Mouse (Mus musculus) frontal cortex, postnatal 25 days (tissue): ENCODE results near the gene Sstr3.

Experiments used
- DNase-seq, 2 experiments: peaks; one replicate each; pipeline ENCODE4 v3.0.0; 2022; ENCODE audit warnings: low spot score in 2 of 2

The Sstr3 gene

DNA sequence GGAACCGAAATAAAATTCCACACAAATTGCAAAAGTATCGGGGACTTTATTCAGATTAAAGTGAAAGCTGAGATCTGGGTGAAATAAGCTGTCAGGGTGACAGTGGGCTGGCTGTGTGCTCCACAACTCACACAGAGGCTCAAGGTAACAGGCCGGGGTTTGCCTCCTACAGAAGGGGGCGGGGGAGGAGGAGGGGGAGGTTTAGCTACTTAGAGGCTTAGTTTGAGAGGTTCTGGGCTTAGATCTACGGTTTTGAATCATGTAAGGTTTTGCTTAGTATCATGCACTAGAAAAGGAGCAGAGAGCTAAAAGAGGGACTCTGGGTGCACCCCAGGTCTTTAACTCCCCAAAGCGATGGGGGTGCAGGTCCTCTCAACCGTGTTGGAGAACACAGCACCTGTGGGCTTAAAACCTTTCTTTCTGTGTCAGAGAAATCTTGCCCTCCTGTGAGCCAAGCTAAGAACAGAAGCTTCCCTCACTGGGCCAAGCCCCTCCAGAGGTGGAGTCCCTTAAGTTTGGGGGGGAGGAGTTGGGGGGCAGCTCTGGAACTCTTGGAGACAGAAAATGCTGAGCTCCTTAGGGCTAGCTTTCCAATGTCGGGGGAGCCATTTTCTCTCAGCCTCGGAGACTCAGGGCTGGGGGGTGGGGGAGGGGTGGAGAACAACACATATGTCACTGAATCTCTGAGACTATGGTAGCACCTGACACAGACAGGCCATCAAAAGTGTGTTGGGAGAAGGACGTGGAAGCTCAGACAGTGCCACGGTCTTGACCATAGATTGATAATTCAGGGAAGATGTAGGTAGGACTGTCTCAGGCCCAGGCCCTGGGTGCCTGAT is 14.9 kb upstream of the Sstr3 start:
- DNase-seq = no peak

DNA sequence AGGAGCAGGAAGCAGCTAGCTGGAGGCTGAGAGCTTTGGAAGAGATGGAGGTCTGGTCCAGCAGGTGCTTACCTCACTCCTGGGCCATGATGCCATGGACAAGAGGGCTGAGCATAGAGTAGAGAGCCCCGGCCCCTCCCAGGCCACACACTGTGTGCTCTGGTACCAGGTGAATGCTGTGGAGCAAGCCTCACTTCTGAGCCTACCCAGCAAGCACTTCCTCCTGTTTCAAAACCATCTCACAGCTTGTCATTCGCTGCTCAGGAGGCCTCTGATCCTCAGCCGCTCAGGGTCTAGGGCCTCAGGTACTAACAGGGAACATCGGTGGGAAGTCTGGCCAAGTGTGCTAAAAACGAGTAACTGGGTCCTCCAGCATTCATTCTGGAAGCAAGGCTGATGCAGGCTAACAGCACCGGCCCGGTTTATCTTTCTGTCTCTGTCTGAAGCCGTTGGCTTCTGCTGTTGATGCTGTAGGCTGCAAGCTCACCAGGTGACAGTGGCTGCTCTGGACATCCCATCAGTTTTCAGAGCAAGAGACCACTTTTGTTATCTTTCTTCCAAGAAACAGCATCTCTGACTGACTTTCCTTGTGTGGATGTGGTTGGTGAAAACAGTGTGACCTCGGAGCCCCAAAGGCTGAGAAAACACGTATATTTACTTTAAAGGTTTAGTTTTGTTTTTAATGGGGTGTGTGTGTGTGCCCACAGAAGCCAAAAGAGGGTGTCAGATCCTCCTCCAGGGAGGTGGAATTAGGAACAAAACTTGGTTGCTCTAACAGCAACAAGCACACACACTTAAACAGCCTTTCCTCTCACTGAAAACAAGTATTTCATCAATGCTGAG is 13.4 kb upstream of the Sstr3 start:
- no peak for DNase-seq

DNA sequence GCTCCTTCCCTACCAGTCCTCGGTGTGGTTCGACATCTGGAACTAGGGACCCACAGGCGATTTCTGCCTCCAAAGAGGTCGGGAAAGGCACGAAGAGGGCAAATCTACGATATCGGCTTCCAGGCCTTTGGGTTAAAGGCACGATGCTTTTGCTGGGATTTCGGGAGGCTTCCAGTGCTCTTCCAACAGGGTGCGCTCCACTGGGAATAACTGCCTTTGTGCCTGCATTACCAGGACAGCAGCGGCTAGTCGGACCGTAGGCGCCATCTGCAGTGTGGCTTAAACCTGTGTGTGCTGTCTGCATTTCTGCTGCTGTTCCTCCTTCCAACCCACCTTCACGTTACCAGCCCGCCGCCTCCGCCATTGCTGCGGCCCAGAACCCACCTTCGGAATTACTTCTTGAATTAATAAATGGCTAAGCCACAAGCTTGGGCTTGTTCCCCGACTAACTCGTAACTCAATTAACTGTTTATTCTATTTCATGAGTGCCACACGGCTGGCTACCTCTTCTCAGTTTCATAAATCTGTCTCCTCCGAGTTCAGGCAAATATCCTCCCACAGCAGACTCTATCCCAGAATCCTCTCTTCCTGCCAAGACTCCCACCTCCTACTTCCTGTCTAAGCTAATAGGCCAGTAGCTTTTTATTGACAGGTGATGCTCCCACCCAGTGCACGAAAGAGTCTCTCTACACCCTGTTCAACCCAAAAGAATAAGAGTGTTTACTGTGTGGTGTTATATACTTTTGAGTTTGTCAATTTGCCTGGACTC is 10.2 kb upstream of the Sstr3 start:
- DNase-seq = no peak

DNA sequence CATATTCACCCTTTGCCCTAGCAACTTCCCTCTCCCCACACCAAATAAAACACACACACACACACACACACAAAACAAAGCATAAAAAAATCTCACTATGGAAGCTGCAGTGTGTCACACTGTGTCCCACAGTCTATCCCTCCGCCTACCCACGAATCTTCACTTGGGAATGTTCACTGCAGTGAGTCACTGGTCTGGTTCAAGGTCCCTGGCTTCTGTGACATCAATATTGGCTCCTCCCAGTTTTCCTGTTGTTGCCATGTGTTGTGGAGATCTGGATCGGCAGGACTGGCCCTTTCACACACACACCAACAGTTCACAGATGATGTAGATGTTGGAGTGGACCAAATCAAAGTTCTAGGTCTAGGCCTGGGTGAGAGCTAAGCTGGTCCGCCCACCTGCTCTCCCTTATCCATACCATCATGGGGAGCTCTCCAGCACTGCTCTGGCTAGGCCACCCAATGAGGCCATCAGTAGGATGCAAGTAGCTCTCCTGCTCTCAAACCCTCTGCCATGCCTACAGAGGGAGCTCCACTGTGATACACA is 4.8 kb upstream of the Sstr3 start:
- DNase-seq = no peak

DNA sequence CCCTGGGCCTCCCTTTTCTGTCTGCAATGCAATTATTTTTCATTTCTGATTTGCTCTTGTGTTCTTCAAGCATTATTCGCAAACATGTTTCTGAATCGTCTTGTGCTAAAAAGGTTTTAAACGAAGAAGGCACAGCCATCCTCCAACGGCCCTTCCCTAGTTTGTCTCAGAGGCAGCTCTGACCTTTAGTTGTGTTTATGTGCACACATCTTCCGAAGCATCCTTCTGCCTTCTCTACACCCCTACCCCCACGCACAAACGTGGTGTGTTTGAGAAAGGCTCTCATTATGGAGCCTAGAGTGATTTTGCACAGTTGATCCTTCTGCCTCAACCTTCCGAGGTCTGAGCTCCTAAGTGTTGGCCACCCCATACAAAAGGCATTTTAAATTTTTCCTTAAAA is 4.2 kb upstream of the Sstr3 start:
- no peak for DNase-seq

DNA sequence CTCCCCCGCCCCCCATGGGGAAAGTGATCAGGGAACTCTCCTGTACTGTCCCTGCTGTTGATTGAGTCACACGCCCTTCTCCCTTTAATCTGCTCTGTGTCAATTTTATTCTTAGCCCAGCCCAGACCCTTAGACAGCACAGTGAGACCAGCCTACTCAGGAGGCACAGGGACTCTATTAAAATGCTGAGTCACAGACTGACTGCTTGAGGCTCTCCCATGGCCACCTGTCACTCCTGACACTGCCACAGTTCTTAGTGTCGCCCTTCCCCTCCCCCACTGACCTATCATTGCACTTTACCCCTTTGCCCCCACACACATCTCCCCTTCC is 3.8 kb upstream of the Sstr3 start:
- DNase-seq = no peak

DNA sequence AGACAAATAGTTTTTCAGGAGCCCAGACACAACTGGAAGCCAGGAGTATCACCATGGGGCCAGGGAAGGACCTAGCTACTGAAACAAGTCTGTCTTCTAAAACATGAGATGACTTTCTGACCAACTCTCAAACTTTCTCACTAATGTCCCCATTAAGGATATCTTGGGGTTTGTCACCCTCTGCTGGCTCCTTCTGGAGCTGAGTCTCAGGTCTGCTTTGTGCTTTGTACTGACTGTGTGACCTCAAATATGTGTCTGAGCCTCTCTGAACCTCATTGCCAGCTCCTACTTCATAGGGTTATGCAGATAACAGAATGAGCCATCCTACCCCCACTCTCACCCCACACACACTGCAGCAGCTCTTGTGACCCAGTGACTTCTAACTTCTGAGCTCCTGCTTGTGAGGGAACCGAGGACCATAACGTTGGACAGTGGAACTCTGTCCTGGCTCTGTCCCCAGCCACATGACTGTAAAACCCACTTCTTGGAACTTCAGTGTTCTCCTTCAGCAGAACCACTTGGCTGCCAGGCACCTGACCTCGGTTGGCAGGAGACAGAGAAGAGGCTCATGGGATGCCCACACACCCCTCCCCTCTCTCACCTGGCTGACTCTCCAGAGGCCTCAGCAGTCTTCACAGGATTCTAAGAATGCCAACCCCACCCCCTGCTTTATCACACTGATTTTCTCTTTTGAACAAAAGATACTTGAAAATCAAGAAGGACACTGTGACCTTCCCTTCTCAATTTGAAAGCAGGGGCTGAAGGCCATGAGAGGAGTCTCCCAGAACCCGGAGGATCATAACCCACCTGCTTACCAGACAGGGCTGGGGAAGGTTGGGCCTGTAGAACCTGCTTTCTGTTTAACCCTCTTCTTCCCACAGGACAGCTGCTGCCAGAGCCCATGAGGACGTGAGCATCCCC is 3.2 kb upstream of the Sstr3 start:
- DNase-seq = no peak

DNA sequence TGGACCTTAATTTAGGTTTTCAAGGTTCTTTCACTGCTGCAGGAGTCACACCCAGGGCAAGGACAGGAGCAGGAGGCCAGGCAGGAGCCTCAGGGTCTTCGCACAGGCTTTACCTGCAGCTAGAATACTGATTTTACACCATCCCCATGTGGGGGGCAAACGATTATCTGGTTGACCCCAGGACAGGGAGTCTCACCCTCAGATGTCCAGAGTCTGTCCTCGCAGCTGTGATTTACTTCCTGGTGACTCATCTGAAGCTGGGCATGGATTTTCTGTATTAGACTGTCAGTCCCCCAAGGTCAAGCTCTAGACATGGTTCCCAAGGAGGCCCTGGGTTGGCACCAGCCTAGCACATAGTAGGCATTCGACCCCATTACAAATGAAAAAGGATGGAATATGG is 1.6 kb upstream of the Sstr3 start:
- DNase-seq = no peak

DNA sequence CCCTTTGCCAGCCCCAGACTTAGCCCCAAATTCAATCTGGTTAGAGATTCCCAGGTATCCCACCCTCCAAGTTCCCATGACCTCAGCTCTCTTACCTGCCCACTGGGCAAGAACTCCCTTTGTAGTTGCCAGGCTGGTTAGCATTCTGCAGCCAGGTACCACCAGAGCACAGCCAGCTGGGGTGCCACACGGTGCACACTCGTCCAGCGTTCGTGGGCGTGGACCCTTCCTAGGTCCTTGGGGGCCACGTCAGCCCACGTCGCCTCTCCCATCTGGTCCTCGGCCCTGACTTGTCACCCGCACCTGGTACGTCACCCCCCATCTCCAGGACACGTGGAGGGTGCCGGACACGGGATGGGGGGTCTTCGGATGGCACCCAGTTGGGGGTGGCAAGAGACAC is 444 bp downstream of the Sstr3 start:
- no peak for DNase-seq

DNA sequence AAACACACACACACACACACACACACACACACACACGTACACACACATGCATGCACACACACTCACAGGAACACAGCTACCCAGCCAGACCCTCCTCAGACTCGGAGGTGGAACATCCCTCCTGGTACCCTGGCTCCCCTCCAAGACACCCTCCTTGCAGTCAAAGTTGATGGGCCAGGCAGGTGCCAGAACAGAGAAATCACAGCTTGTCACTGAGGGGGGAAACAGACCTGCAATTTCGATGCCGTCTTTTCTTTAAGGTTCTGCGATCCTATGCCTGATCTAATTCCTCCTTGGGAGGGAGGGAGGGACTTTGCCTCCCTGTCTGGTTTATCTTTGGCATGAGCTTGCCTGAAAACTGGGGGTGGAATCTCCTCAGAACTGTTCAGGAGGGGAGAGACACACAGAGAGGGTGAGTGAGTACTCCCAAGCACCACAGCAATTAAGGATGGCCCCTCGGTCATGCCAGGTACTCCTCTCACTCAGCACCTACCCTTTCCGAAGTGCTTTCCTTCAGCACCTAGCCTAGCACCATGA is 1.6 kb downstream of the Sstr3 start:
- DNase-seq = no peak

DNA sequence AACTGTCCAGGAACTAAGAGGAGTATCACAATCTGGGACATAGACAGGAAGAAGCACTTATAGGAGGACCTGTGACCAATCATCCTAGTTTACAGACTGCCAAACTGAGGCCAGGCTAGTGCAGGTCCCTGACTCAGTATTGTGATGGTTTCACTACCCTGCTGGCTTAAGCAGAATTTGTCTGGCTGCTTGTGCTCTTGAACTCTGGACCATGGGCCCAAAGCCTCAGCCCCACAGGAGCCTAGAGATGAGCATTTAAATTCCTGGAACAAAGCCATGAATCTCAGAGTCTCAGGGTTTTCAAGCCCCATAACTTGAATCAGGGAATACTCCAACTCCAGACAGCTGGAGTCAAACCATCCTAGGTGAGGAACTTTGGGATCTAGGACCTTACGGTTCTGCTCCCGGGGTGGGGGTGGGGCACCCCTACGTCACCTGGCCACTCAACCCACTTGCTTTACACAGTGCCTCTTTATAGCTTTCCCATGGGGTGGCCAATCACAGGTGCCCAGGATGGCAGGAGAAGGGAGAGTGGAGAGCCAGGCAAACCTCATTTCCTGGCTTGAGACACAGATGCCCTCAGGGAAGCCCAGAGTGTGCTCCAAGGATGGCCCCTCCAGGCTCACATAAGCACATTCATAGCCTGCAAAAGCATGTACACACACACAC is 2.3 kb downstream of the Sstr3 start:
- no peak for DNase-seq

DNA sequence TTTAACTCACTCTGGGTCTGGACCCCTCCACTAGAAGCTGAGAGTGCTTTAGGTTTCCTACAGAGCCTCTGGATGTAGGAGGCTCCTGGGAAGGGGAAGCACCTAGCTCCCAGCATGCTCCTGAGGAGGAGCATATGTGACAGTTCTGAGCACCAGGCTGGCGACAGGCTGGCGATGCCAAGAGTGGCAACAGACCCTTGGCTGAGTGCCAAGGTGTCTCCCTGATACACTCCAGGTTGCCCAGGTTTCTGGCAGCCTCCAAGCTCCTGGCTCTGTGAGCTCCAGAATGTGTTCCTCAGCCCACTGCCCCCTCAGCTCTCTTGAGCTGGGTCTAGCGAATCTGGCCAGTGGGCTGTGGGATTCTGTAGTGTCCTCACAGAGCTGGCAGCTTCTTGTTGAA is 2.9 kb downstream of the Sstr3 start:
- no peak for DNase-seq

DNA sequence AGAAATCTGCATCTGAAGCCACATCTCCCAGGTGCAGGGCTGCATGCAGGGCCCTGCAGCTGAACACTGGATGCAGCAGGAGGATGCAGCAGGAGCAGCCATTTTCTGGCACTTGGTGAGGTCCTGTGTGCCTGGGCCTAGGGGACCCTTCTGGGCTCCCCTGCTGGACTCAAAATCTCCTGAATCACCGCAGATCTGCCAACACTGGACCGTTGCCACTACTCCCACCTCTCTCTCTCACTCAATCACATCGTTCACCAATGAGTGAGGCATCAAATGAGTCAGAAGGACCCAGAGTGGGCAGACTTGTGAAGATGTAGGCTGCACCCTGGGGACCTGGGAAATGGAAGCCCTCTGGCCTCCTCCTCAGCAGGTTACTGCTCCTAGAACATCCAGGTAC is 3.4 kb downstream of the Sstr3 start:
- no peak for DNase-seq

DNA sequence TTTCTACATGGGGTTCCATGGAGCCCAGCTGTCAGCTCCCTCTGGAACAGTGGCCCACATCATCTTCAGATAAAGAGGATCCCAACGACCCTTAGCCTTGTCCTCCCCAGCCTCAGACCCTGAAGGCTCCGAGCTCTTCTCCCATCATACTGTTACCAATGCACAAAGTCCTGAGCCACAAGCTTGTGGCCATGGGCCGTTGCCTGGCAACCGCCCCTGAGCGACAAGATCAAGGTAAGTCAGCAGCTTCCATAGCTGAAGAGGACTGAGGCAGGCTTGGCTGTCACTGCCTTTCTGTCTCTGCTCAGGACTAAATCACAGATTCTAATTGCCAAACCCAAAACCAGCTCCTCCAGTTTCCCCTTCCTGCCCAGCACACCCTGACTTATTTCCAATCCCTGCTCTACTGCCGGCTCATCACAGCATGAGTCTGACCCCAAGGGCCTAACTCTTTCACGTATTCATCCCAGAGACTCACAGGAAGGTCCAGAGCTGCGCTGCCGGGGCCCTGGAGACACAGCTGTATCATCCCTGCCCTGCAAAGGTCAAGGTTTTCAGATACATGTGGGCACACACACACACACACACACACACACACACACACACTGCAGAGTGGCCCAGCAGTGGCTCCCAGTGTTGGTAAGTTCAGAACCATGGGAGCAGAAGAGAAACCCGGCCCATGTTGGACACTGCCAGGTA is 8.6 kb downstream of the Sstr3 start:
- no peak for DNase-seq

DNA sequence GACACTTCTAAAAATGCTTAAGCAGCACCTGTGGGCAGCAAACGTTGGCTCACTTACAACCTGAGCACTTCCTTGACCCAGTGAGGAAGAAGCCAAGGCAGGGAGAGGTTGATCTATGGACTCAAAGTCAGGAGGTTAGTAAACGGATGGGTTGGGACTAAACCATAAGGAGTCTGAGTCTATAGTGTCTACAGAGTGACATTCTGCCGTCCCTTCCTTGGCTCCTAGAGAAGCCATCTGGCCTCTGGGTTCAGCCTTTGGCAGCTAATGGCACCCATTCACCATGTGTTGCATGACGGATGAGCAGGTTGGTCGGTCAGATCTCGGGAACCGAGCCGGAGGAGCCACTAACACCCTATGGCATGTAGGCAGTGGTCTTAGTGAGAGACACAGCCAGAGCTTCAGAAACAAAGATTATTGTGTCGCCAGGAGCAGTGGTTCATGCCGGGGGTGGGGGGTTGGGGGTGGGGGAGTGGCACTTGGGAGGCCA is 11.1 kb downstream of the Sstr3 start:
- no peak for DNase-seq

DNA sequence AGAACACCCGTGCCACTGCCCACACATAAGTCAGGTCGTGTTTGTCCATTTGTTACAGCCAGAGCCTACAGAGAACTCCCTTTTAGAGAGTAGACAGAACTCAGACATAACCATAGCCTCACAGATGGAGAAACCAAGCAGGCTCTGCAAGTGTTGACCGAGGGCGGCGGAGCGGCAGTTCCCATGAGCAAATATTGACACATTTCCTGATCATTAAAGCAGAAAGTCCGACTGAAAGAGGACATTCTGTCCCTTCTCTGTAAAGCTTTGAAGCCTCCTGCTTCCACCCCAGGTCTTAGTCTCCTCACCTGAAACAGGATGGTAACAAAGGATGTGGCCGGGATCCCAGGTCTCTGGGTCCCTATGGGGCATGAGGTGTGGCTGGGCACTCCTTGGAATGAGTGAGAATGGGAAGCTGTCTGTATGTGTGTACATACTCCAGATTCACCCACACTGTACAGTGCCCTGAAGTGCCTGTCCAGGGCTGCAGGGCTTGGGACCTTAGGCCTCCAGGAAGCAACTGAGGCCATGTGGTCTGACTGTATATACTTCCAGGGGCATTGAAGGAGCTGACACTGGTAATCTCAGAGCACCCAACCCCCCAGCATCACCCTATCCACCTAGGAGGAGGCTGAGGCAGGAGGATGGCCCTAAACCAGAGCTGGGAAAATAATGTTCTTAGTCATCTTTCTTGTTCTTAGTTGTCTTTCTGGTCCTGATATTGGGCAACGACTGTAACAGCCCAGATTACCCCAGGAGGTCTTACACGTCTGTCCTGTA is 11.7 kb downstream of the Sstr3 start:
- no peak for DNase-seq

DNA sequence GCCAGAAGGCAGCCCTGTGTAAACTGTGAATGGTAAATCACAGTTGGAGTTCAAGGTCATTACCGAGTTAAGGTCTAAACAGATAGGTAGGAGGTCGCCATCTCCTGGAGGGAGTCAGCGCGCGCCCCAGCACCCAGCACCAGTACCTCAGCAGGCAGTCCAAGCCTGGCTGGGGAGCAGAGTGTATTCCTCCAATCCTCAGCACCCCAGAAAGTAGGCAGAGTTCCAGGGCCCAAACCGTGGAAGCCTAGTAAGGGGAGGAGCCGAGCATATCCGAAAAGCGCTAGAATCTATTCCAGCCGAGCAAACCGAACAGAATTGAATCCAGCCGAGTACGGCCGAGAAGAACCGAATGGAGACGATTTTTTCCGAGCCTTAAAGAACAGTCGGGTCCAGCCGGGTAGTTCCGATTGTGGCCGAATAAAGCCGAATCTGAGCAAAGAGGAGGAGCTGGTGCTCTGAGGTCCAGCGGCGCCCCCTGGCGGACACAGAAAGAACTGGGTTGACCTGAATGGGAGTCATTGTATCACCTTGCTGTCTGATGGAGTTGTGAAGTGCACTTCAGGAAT is 12.5 kb downstream of the Sstr3 start:
- DNase-seq = peak; percentile 100

DNA sequence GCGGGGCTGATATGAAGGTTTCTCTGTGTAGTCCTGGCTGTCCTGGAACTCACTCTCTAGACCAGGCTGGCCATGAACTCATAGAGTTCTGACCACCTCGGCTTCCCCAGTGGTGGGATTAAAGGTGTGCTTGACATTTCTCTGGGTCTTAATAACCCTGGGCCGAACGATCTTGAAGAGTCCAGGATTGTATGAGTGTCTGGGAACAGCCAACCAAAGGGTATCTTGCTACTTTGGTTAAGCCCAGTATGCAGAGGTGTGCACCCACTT is 13.1 kb downstream of the Sstr3 start:
- DNase-seq = no peak
